Mouse (Mus musculus) intestine, postnatal 0 days (tissue): ENCODE measurements around the gene Lrrc28. TPM values are rescaled to one million over a fixed set of nuclear protein-coding genes. Genes with fewer than 3 reads are reported as not detected.

Experiments
- ATAC-seq: fragments of 200-750 bp; cut with Nextera tagmentation; 2 replicates; pipeline ENCODE4 v1.8.0; 2017; ENCODE audit warnings: mild to moderate bottlenecking, moderate TSS enrichment, moderate library complexity
- H3K27ac ChIP-seq: fragments of 300-500 bp; sonication (generic); 2 replicates; pipeline ENCODE4 v1.5.1; 2014; ENCODE audit warnings: mild to moderate bottlenecking, low read depth, low read length, moderate library complexity
- H3K27me3 ChIP-seq: fragments of 300-500 bp; sonication (generic); replicated peaks from 2 replicates; pipeline ENCODE4 v1.6.1; 2014; ENCODE audit warnings: low read length, mixed read lengths; ENCODE audit not compliant: control insufficient read depth, insufficient read depth
- H3K36me3 ChIP-seq: fragments of 300-500 bp; sonication (generic); 2 replicates; pipeline ENCODE4 v1.6.1; 2014; ENCODE audit warnings: mild to moderate bottlenecking, moderate library complexity; ENCODE audit not compliant: control insufficient read depth, insufficient read depth
- H3K4me1 ChIP-seq: fragments of 300-500 bp; sonication (generic); replicated peaks from 2 replicates; pipeline ENCODE4 v1.6.1; 2014; ENCODE audit warnings: antibody characterized with exemption, low read length, mixed read lengths; ENCODE audit not compliant: control insufficient read depth, insufficient read depth
- H3K4me2 ChIP-seq: fragments of 300-500 bp; sonication (generic); replicated peaks from 2 replicates; pipeline ENCODE4 v1.6.1; 2014; ENCODE audit warnings: low read depth, mild to moderate bottlenecking, moderate library complexity
- H3K4me3 ChIP-seq: fragments of 300-500 bp; sonication (generic); 2 replicates; pipeline ENCODE4 v1.5.1; 2014; ENCODE audit warnings: low read depth, low read length
- H3K9ac ChIP-seq: fragments of 300-500 bp; sonication (generic); 2 replicates; pipeline ENCODE4 v1.6.1; 2014; ENCODE audit warnings: mild to moderate bottlenecking, low read depth, low read length
- H3K9me3 ChIP-seq: fragments of 300-500 bp; sonication (generic); 2 replicates; pipeline ENCODE4 v1.6.1; 2016; ENCODE audit warnings: mixed run types; ENCODE audit not compliant: control insufficient read depth
- CTCF ChIP-seq: sonication (generic); IDR thresholded peaks from 2 replicates; pipeline ENCODE4 v1.5.1; 2016; ENCODE audit warnings: low read depth, mild to moderate bottlenecking, control low read depth, antibody characterized with exemption, moderate library complexity
- WGBS: fragments of 180-500 bp; shearing (Covaris S2); extraction: QIAGEN DNeasy Blood & Tissue Kit; methylation state at CpG from one replicate; pipeline ENCODE4 v1.1.7; 2014; 5-methylcytosine and 5-hydroxymethylcytosine counted together
- polyA plus RNA-seq: library from polyadenylated mRNA; unstranded; fragments of >200 nt; fragmentation: Nextera tagmentation; extraction: Ambion mirVana; gene quantifications from 2 replicates; pipeline ENCODE4 v1.2.1, GENCODE M21; 2015

Gene Lrrc28
- polyA plus RNA-seq, 1 experiment from 2014 or later, result 16.1 TPM

DNA sequence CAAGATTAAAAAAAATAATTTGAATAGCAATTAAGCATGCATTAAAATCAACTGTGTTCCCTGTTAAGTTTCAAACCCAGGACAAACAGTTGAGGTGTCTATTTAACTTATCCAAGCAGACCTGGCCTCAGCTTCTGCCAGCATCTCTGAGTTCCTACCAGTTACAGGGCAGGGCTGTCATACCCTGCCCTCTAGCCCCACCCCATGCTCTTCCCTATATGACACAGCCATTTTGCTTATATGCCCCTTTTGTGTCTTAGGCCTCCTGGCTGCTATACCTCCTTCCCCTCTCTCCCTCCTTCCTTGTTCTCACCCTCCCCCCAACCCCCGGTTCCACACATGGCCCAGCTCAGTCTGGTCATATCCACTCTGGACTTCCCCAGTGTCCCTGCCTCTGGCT, 48.1 kb downstream of the Lrrc28 start:
- no peak overlapping the region for H3K27ac ChIP-seq
- 79% methylated on average over 1 of the region's 1 CpGs for WGBS
- no peaks in the 10 kb centered on the region for H3K4me1 ChIP-seq
- ATAC-seq, result no peak
- no peaks in the 10 kb centered on the region for H3K36me3 ChIP-seq
- no peaks in the 10 kb centered on the region for H3K27me3 ChIP-seq
- no peak overlapping the region for H3K4me2 ChIP-seq
- TF ChIP-seq CTCF, result no peak
- H3K9me3 ChIP-seq, result no peaks in the 10 kb centered on the region
- H3K9ac ChIP-seq, result no peak overlapping the region
- no peak overlapping the region for H3K4me3 ChIP-seq

DNA sequence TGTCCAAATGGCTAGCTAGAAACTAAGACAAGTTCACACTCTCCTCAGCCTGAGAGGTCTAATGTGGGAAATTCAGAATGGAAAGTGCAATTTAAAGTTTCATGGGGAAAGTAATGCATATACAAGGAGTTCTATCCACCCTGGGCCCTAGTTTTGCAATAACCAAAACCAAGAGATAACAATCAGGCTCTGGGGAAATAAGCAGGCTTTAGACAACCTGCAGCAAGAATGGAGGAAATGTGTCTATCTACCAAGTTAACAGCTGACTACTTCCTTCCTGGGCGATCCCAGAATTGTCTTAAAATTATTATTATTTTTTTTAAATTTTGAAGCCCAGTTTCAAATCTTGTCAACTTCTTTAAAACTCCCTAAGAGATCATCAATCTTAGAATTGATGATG, 48.7 kb downstream of the Lrrc28 start:
- Histone ChIP-seq H3K4me3 (no peak overlapping the region), H3K4me2 (no peak overlapping the region), H3K9ac (no peak overlapping the region), H3K27ac (no peak overlapping the region), H3K9me3 (no peaks in the 10 kb centered on the region), H3K36me3 (no peaks in the 10 kb centered on the region), H3K4me1 (no peaks in the 10 kb centered on the region), H3K27me3 (no peaks in the 10 kb centered on the region)
- TF ChIP-seq CTCF, result no peak
- no peak for ATAC-seq
- 92% methylated on average over 1 of the region's 1 CpGs for WGBS

DNA sequence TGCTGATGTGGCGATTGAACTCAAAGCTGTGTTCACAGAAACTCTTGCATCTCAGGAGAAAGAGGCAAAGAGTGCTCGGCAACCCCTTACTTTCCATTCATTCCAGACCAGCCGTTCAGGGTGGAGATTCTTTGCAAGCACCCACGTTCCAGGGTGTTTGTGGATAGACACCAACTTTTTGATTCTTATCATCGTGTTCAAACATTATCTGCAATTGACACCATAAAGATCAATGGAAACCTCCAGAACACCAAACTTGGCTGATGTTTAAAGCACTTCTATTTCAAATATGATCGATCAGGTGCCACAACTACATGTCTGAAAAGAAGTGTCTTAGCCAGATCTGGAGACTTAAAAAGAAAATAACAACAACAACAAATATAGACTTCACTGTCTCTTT, 51.2 kb downstream of the Lrrc28 start:
- no peak for TF ChIP-seq CTCF
- no peaks in the 10 kb centered on the region for H3K27me3 ChIP-seq
- no peaks in the 10 kb centered on the region for H3K36me3 ChIP-seq
- no peak overlapping the region for H3K27ac ChIP-seq
- WGBS, result 67% methylated on average over 6 of the region's 6 CpGs
- no peak for ATAC-seq
- H3K9me3 ChIP-seq, result no peaks in the 10 kb centered on the region
- H3K9ac ChIP-seq, result no peak overlapping the region
- no peak overlapping the region for H3K4me2 ChIP-seq
- no peak overlapping the region for H3K4me3 ChIP-seq
- H3K4me1 ChIP-seq, result no peaks in the 10 kb centered on the region

DNA sequence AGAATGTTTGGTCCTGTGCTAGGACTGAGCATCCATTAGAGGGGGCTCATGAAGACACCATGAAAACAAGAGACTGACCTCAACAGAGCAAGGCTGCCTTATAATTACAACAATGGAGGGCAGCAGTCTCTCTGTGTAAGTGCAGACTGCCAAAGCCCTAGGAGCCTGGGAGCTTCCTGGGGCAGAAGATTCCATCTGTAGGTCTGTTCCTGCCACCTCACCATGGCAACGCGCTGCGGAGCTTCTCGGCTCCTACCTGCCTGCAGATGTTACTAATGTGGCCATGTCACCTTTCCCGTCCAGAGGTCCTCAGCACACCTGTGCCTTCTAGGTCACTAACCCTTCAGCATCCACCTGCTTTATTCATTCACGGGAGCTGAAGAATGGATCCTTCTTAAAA, 52.4 kb downstream of the Lrrc28 start:
- no peak for ATAC-seq
- WGBS, result 90% methylated on average over 6 of the region's 6 CpGs
- Histone ChIP-seq H3K4me2 (no peak overlapping the region), H3K36me3 (no peaks in the 10 kb centered on the region), H3K9me3 (no peaks in the 10 kb centered on the region), H3K27me3 (no peaks in the 10 kb centered on the region), H3K9ac (no peak overlapping the region), H3K27ac (no peak overlapping the region), H3K4me1 (no peaks in the 10 kb centered on the region), H3K4me3 (no peak overlapping the region)
- TF ChIP-seq CTCF, result no peak

DNA sequence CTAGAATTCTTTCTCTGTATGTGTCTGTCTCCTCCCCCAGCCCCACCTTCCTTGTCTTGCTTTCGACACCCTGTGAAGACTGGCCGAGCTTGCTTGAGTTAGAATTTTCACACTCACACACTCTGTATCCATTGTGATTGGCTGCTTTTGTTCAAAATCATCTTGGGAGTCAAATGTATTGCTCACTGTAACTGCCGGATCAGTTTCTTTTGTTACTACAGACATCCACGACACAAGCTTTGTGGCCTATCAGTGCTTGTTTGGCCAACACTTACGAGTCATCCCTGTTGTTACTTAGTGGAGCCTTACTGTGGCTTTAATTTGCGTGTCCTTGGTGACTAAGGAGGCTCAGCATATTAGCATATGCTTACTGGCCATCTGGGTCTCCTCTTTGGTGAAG, 56.3 kb downstream of the Lrrc28 start:
- no peak for TF ChIP-seq CTCF
- H3K27me3 ChIP-seq, result no peaks in the 10 kb centered on the region
- no peak overlapping the region for H3K9ac ChIP-seq
- no peak overlapping the region for H3K4me3 ChIP-seq
- no peaks in the 10 kb centered on the region for H3K4me1 ChIP-seq
- no peak for ATAC-seq
- no peaks in the 10 kb centered on the region for H3K9me3 ChIP-seq
- H3K36me3 ChIP-seq, result no peaks in the 10 kb centered on the region
- WGBS, result 80% methylated on average over 6 of the region's 6 CpGs
- H3K27ac ChIP-seq, result no peak overlapping the region
- no peak overlapping the region for H3K4me2 ChIP-seq

DNA sequence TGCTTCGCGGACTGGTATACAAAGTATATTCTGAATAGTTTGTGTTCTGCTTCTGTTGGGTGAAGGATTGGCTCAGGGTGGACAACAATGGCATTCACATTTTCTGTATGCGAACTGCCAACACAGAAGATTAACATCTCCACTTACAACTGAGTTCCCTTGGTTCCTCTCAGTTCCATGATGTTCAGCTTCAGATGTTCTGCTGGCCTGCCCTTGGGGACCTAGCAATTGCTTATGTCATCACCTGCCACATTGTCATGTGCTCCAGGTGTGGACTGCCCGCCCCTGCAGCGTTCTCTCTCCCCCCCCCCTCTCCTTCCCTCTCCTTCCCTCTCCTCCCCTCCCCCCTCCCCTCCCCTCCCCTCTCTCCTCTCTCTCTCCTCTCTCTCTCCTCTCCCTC, 58.6 kb downstream of the Lrrc28 start:
- no peak for TF ChIP-seq CTCF
- H3K36me3 ChIP-seq, result no peaks in the 10 kb centered on the region
- WGBS, result 80% methylated on average over 5 of the region's 5 CpGs

DNA sequence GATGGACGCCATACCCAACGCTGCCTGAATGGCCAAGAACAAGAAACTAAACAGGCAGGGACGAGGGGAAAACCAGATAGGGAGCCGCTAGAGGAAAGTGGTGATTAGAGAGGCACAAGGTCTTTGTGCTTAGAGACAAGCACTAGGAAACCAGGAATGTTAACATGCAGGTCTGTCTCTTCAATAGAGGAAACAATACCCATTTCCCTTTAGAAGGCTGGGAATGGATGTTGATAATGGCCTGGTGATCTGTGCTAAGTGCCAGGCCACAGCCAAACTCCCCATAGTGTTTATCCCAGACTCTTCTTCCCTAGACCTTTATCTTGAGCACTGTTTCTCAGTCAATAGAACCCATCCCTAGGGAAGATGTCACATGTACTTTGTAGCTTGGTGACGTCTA, 61.2 kb downstream of the Lrrc28 start:
- 78% methylated on average over 5 of the region's 5 CpGs for WGBS
- no peak overlapping the region for H3K9ac ChIP-seq
- H3K4me3 ChIP-seq, result no peak overlapping the region
- no peaks in the 10 kb centered on the region for H3K9me3 ChIP-seq
- no peak overlapping the region for H3K4me2 ChIP-seq
- H3K4me1 ChIP-seq, result no peaks in the 10 kb centered on the region
- TF ChIP-seq CTCF, result no peak
- ATAC-seq, result no peak
- no peaks in the 10 kb centered on the region for H3K27me3 ChIP-seq
- H3K36me3 ChIP-seq, result no peaks in the 10 kb centered on the region
- no peak overlapping the region for H3K27ac ChIP-seq

More for the DNA sequence above, 58.6 kb downstream of the Lrrc28 start:
- Histone ChIP-seq H3K27ac (no peak overlapping the region), H3K4me1 (no peaks in the 10 kb centered on the region), H3K4me2 (no peak overlapping the region), H3K27me3 (no peaks in the 10 kb centered on the region), H3K4me3 (no peak overlapping the region), H3K9me3 (no peaks in the 10 kb centered on the region), H3K9ac (no peak overlapping the region)
- no peak for ATAC-seq
